Mouse (Mus musculus) thymus, adult 2 months (tissue): ENCODE results near the gene Mid1.

Experiments
- CTCF ChIP-seq: fragments of 200-500 bp; IDR thresholded peaks from 2 replicates; pipeline ENCODE4 v1.5.1; 2012; ENCODE audit warnings: mild to moderate bottlenecking, control low read depth, low read length, moderate library complexity, borderline replicate concordance; ENCODE audit not compliant: control insufficient read depth, poor library complexity, insufficient read depth; ENCODE audit errors: extremely low read depth
- POLR2A ChIP-seq: fragments of 200-500 bp; IDR thresholded peaks from 2 replicates; pipeline ENCODE4 v1.6.1; 2012; ENCODE audit warnings: mild to moderate bottlenecking, low read length, control low read depth, moderate library complexity; ENCODE audit not compliant: control insufficient read depth, poor library complexity, insufficient read depth; ENCODE audit errors: extremely low read depth

GRCm38 (mm10) chrX:169837947-169838649 is 153.1 kb downstream of the Mid1 start:
- TF ChIP-seq CTCF, result no peak
- TF ChIP-seq POLR2A, result no peak
